Mouse (Mus musculus): ENCODE results near the gene Hcfc1r1. TPM values are rescaled to one million over a fixed set of nuclear protein-coding genes. Genes with fewer than 3 reads are reported as not detected.

The Hcfc1r1 gene
- total RNA-seq (2021): 100 to 1,000 TPM; 127 to 129 TPM
- long read RNA-seq, experiment 1, transcript Hcfc1r1-201 (3 exons, 946 nt): major isoform, 19 of 35 reads
- long read RNA-seq, experiment 1, partial matches to known transcripts: 13 of 35 reads
- long read RNA-seq, experiment 1, other reads (novel, unspliced or antisense): 3 of 35 reads
- long read RNA-seq, experiment 2, partial matches to known transcripts: 11 of 17 reads
- long read RNA-seq, experiment 2, other reads (novel, unspliced or antisense): 2 of 17 reads

DNA sequence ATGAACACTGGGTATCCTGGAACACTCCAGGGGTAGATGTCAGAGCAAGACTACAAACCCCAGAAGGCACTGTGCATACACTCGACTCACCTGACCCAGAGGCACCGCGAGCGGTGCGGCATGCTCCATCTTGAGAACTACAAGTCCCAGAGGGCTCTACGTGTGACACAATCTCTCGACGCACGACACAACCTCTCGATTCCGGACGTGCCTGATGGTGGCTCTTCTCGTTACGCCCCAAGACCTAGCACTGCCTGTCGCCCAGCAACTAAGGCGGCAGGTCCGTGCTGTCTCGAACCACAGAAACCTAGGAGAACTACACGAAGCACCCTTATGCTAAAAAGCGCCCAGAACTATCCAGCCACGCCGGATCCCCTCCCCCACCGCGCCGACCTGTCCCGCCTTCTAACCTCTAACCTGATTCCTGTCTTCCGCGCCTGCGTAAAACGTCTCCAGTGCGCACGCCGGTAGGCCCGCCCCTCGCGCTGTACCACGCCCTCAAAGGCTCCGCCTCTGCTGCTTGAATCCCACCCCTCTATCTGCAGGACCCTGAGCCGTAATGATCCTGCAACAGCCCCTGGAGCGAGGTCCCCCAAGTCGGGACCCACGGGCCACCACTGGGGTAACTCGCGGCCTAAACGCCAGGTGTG is at the start of gene Hcfc1r1, which contains the start of gene Thoc6:
Gene Hcfc1r1, plus strand, starts transcription at position 173 of the 650 bp plus-strand sequence.
Gene Thoc6, minus strand, starts transcription at position 459 of the 650 bp plus-strand sequence.
- peak; percentile 90 to 93 for DNase-seq (ENCODE audit: extremely low spot score in 1 of 2, low spot score in 2 of 2)
- H3K4me3 ChIP-seq: peak within 1 kb of the TSS; percentile 75
- no peak for TF ChIP-seq CTCF (IDR thresholded peaks at IDR 0.05)
- H3K27ac ChIP-seq: peak within 1 kb of the TSS; percentile 99
- intact Hi-C loops (cut with DNase I): loop anchor here (1.0 to 5.0 kb wide), 2 partner anchors 27 to 121 kb away; no protein-coding TSS in a partner anchor

GRCm38 (mm10) chr17:23627813-23628212 is 45.6 kb upstream of the Hcfc1r1 start:
- intact Hi-C loops (cut with DNase I): no loop called here
- no peak for TF ChIP-seq CTCF (IDR thresholded peaks at IDR 0.05)
- no peak for DNase-seq (ENCODE audit: extremely low spot score in 1 of 2, low spot score in 2 of 2)
- H3K27ac ChIP-seq: no peak overlapping the region
- no peak overlapping the region for H3K4me3 ChIP-seq

- H3K4me3 ChIP-seq: 0 out of 2 replicates have a peak overlapping the region, but pooled peaks have one; percentile 19
- DNase-seq (ENCODE audit: extremely low spot score in 1 of 2, low spot score in 2 of 2): peak; percentile 84 to 89
- TF ChIP-seq CTCF (IDR thresholded peaks at IDR 0.05): peak; percentile 91
- H3K27ac ChIP-seq: no peak overlapping the region
- intact Hi-C loops (cut with DNase I): loop anchor here (2.0 kb wide), 1 partner anchor 58 kb away; no protein-coding TSS in a partner anchor
Observed at GRCm38 (mm10) chr17:23630195-23631020, 43.0 kb upstream of the Hcfc1r1 start.

- TF ChIP-seq CTCF (IDR thresholded peaks at IDR 0.05): no peak
- intact Hi-C loops (cut with DNase I): loop anchor here (2.0 kb wide), 1 partner anchor 58 kb away; no protein-coding TSS in a partner anchor
- Histone ChIP-seq H3K4me3 (no peak overlapping the region), H3K27ac (no peak overlapping the region)
- no peak for DNase-seq (ENCODE audit: extremely low spot score in 1 of 2, low spot score in 2 of 2)
Observed at GRCm38 (mm10) chr17:23631241-23631640, 42.2 kb upstream of the Hcfc1r1 start.

DNA sequence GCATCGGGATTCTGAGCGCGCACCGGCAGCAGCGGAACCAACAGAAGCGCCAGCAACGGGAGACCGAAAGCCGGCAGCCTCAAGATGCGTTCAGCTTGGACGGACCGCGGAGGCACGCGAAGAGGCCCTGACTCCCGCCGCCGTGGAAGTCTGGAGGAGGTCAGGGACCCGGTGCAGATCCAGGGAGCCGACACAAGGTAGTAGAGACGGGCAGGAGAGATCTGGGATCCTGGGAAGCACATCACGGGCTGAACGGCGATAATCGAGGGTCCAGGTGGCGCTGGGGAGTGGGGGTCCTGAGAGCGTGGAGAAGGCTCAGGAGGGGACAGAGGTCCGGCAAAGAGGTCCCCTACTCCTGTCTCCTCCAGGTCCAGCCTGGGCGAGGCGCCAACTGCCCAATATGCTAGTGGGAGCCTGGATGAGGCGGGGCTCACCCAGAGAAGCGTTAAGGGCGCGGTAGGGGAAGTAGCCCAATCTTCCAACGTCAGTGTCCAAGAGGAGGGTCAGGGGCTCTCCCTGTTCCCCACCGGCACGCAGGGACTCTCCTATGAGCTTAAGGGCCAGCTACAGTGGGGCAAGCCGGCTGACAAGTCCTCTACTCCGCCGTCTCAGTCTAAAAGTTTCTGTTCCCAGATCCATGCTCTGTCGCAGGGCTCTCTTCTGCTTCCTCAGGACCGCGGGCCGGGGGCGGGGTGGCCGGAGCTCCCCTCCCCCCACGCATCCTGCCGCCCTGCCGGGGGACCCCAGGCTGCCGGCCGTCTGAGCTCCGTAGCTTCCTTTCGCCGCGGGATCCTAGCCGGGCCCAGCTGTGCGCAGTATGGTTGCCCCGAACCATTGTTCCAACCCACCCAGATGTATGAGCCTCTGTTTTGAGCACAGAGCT is 28.5 kb upstream of the Hcfc1r1 start, which contains the start of gene Mmp25:
Gene Mmp25, minus strand, starts transcription at position 665 of the 883 bp plus-strand sequence.
- Histone ChIP-seq H3K4me3 (peak within 1 kb of the TSS; percentile 34), H3K27ac (no peak within 1 kb of the TSS)
- TF ChIP-seq CTCF (IDR thresholded peaks at IDR 0.05): no peak
- intact Hi-C loops (cut with DNase I): no loop called here
- DNase-seq (ENCODE audit: extremely low spot score in 1 of 2, low spot score in 2 of 2): no peak

DNA sequence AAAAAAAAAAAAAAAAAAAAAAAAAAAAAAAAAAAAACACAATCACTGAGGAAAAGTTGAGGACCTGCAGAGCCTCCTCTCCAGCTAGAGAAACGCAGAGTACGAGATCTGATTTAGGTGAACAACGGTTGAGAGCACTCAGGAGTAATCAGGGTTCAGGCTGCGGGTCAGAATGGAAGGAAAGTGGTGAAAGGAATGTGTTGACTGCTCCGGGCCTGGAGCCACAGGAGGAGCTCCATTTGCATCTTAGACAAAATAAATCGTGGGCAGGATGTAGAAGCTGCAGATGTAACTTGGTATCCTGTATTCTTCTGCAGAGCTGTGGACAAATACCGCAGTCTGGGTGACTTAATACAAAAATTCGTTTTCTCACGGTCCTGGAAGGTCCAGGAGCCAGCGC is 27.5 kb upstream of the Hcfc1r1 start:
- Histone ChIP-seq H3K27ac (no peak overlapping the region), H3K4me3 (no peak overlapping the region)
- TF ChIP-seq CTCF (IDR thresholded peaks at IDR 0.05): no peak
- intact Hi-C loops (cut with DNase I): no loop called here
- no peak for DNase-seq (ENCODE audit: extremely low spot score in 1 of 2, low spot score in 2 of 2)

- intact Hi-C loops (cut with DNase I): no loop called here
Observed at GRCm38 (mm10) chr17:23651363-23651762, 22.0 kb upstream of the Hcfc1r1 start.

GRCm38 (mm10) chr17:23653324-23653723 is 20.1 kb upstream of the Hcfc1r1 start:
- intact Hi-C loops (cut with DNase I): no loop called here
- TF ChIP-seq CTCF (IDR thresholded peaks at IDR 0.05): no peak
- no peak overlapping the region for H3K4me3 ChIP-seq
- DNase-seq (ENCODE audit: extremely low spot score in 1 of 2, low spot score in 2 of 2): no peak
- H3K27ac ChIP-seq: no peak overlapping the region

More at GRCm38 (mm10) chr17:23651363-23651762, 22.0 kb upstream of the Hcfc1r1 start:
- no peak overlapping the region for H3K27ac ChIP-seq
- no peak for DNase-seq (ENCODE audit: extremely low spot score in 1 of 2, low spot score in 2 of 2)
- H3K4me3 ChIP-seq: no peak overlapping the region
- TF ChIP-seq CTCF (IDR thresholded peaks at IDR 0.05): no peak

DNA sequence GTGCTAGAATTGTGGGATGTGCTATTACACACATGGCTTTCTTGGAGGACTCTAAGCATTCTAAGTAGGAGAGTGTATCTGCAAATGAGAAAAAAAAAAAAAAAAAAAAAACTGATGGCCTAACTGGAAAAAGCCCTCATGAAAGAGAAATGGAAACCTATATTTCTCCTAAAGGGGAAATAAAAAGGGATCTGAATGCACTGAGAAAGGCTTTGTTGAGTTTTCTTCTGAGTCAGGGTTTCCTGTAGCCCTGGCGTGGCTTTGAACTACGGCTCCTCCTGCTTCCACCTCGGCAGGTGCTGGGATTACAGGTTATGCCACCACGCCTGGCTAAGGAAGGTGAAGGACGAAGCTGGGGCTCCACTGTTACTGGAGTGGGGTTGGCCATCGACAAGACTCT is 19.4 kb upstream of the Hcfc1r1 start:
- DNase-seq (ENCODE audit: extremely low spot score in 1 of 2, low spot score in 2 of 2): no peak
- Histone ChIP-seq H3K27ac (no peak overlapping the region), H3K4me3 (no peak overlapping the region)
- intact Hi-C loops (cut with DNase I): no loop called here
- no peak for TF ChIP-seq CTCF (IDR thresholded peaks at IDR 0.05)

GRCm38 (mm10) chr17:23654410-23654809 is 19.0 kb upstream of the Hcfc1r1 start:
- H3K27ac ChIP-seq: no peak overlapping the region
- no peak for DNase-seq (ENCODE audit: extremely low spot score in 1 of 2, low spot score in 2 of 2)
- intact Hi-C loops (cut with DNase I): no loop called here
- TF ChIP-seq CTCF (IDR thresholded peaks at IDR 0.05): no peak
- no peak overlapping the region for H3K4me3 ChIP-seq

GRCm38 (mm10) chr17:23658450-23658849 is 14.9 kb upstream of the Hcfc1r1 start:
- H3K27ac ChIP-seq: no peak overlapping the region
- no peak for DNase-seq (ENCODE audit: extremely low spot score in 1 of 2, low spot score in 2 of 2)
- no peak for TF ChIP-seq CTCF (IDR thresholded peaks at IDR 0.05)
- intact Hi-C loops (cut with DNase I): no loop called here
- H3K4me3 ChIP-seq: no peak overlapping the region
